Mouse (Mus musculus) liver, embryonic 15.5 days (tissue): Measurements from ENCODE around the gene Fkbp1a. TPM values are rescaled to one million over a fixed set of nuclear protein-coding genes. Genes with fewer than 3 reads are reported as not detected.

Experiments used
- ATAC-seq: fragments of 200-750 bp; cut with Nextera tagmentation; 2 replicates; pipeline ENCODE4 v1.8.0; 2017; ENCODE audit warnings: moderate number of reproducible peaks, mild to moderate bottlenecking, moderate library complexity; ENCODE audit not compliant: insufficient read depth
- H3K27ac ChIP-seq: fragments of 300-500 bp; sonication (generic); replicated peaks from 2 replicates; pipeline ENCODE4 v1.5.1; 2015; ENCODE audit warnings: mild to moderate bottlenecking, inconsistent platforms
- H3K27me3 ChIP-seq: fragments of 300-500 bp; sonication (generic); 2 replicates; pipeline ENCODE4 v1.6.1; 2015; ENCODE audit warnings: mild to moderate bottlenecking, inconsistent platforms
- H3K36me3 ChIP-seq: fragments of 300-500 bp; sonication (generic); replicated peaks from 2 replicates; pipeline ENCODE4 v1.6.1; 2015; ENCODE audit warnings: moderate library complexity, mild to moderate bottlenecking, inconsistent platforms
- H3K4me1 ChIP-seq: fragments of 300-500 bp; sonication (generic); replicated peaks from 2 replicates; pipeline ENCODE4 v1.6.1; 2015; ENCODE audit warnings: inconsistent platforms
- H3K4me2 ChIP-seq: fragments of 300-500 bp; sonication (generic); 2 replicates; pipeline ENCODE4 v1.6.1; 2015; ENCODE audit warnings: moderate library complexity, mild to moderate bottlenecking, inconsistent platforms
- H3K4me3 ChIP-seq: fragments of 300-500 bp; sonication (generic); replicated peaks from 2 replicates; pipeline ENCODE4 v1.5.1; 2015; ENCODE audit warnings: mild to moderate bottlenecking, inconsistent platforms
- H3K9ac ChIP-seq: fragments of 300-500 bp; sonication (generic); 2 replicates; pipeline ENCODE4 v1.6.1; 2015; ENCODE audit warnings: moderate library complexity, mild to moderate bottlenecking, inconsistent platforms
- H3K9me3 ChIP-seq: fragments of 300-500 bp; sonication (generic); replicated peaks from 2 replicates; pipeline ENCODE4 v1.6.1; 2016; ENCODE audit warnings: inconsistent platforms
- WGBS: fragments of 180-500 bp; shearing (Covaris S2); methylation state at CpG from one replicate; pipeline ENCODE4 v1.1.7; 2015; ENCODE audit warnings: mixed read lengths; ENCODE audit not compliant: insufficient replicate concordance; 5-methylcytosine and 5-hydroxymethylcytosine counted together
- polyA plus RNA-seq: library from polyadenylated mRNA; unstranded; fragments of >200 nt; fragmentation: Nextera tagmentation; extraction: Ambion mirVana; gene quantifications from 2 replicates; pipeline ENCODE4 v1.2.1, GENCODE M21; 2015

Gene Fkbp1a
- polyA plus RNA-seq, 1 experiment from 2014 or later: 126 TPM

- WGBS: 56% methylated on average over 1 of the region's 1 CpGs
- Histone ChIP-seq H3K4me3 (no peak overlapping the region), H3K9ac (no peak overlapping the region), H3K4me2 (no peak overlapping the region), H3K27ac (no peak overlapping the region), H3K36me3 (no peaks in the 10 kb centered on the region), H3K27me3 (no peaks in the 10 kb centered on the region), H3K9me3 (no peaks in the 10 kb centered on the region), H3K4me1 (peaks cover 13% of the 10 kb centered on the region; the same call in 1 of the 2 replicates)
- ATAC-seq: no peak
Observed at GRCm38 (mm10) chr2:151528066-151528465, 14.2 kb upstream of the Fkbp1a start.

- no peak overlapping the region for H3K4me2 ChIP-seq
- H3K27me3 ChIP-seq: no peaks in the 10 kb centered on the region
- no peaks in the 10 kb centered on the region for H3K36me3 ChIP-seq
- peaks cover 12% of the 10 kb centered on the region; the same call in 1 of the 2 replicates for H3K4me1 ChIP-seq
- ATAC-seq: no peak
- no peak overlapping the region for H3K9ac ChIP-seq
- no peak overlapping the region for H3K27ac ChIP-seq
- H3K4me3 ChIP-seq: no peak overlapping the region
- H3K9me3 ChIP-seq: no peaks in the 10 kb centered on the region
Observed at GRCm38 (mm10) chr2:151529169-151529568, 13.1 kb upstream of the Fkbp1a start.

- Histone ChIP-seq H3K4me1 (peaks cover 7% of the 10 kb centered on the region; the same call in 1 of the 2 replicates), H3K27me3 (no peaks in the 10 kb centered on the region), H3K9ac (no peak overlapping the region), H3K27ac (no peak overlapping the region), H3K4me2 (no peak overlapping the region), H3K36me3 (no peaks in the 10 kb centered on the region), H3K4me3 (no peak overlapping the region), H3K9me3 (no peaks in the 10 kb centered on the region)
- peak; percentile 25; the same call in 1 of the 2 replicates for ATAC-seq
- 11% methylated on average over 8 of the region's 8 CpGs for WGBS
Observed at GRCm38 (mm10) chr2:151530378-151531230, 11.7 kb upstream of the Fkbp1a start.

GRCm38 (mm10) chr2:151533632-151534031, 8.7 kb upstream of the Fkbp1a start:
- H3K4me1 ChIP-seq: peaks cover 7% of the 10 kb centered on the region
- H3K36me3 ChIP-seq: no peaks in the 10 kb centered on the region
- no peaks in the 10 kb centered on the region for H3K9me3 ChIP-seq
- no peak overlapping the region for H3K9ac ChIP-seq
- 33% methylated on average over 6 of the region's 6 CpGs for WGBS
- no peak for ATAC-seq
- no peak overlapping the region for H3K4me2 ChIP-seq
- H3K27ac ChIP-seq: no peak overlapping the region
- no peak overlapping the region for H3K4me3 ChIP-seq
- no peaks in the 10 kb centered on the region for H3K27me3 ChIP-seq

GRCm38 (mm10) chr2:151535961-151536617, 6.2 kb upstream of the Fkbp1a start:
- H3K4me2 ChIP-seq: no peak overlapping the region
- H3K27me3 ChIP-seq: no peaks in the 10 kb centered on the region
- no peak overlapping the region for H3K4me3 ChIP-seq
- ATAC-seq: peak; percentile 35; the same call in 1 of the 2 replicates
- no peaks in the 10 kb centered on the region for H3K36me3 ChIP-seq
- H3K4me1 ChIP-seq: no peaks in the 10 kb centered on the region; the same call in 1 of the 2 replicates
- H3K9ac ChIP-seq: no peak overlapping the region
- 5% methylated on average over 1 of the region's 1 CpGs for WGBS
- H3K27ac ChIP-seq: no peak overlapping the region
- no peaks in the 10 kb centered on the region for H3K9me3 ChIP-seq

GRCm38 (mm10) chr2:151536618-151536974, 5.7 kb upstream of the Fkbp1a start:
- H3K4me3 ChIP-seq: no peak overlapping the region
- H3K9me3 ChIP-seq: no peaks in the 10 kb centered on the region
- H3K4me2 ChIP-seq: no peak overlapping the region
- ATAC-seq: no peak
- no peaks in the 10 kb centered on the region for H3K36me3 ChIP-seq
- no peak overlapping the region for H3K9ac ChIP-seq
- WGBS: 36% methylated on average over 5 of the region's 5 CpGs
- no peak overlapping the region for H3K27ac ChIP-seq
- H3K27me3 ChIP-seq: no peaks in the 10 kb centered on the region
- H3K4me1 ChIP-seq: peaks cover 3% of the 10 kb centered on the region

GRCm38 (mm10) chr2:151538646-151539045, 3.6 kb upstream of the Fkbp1a start:
- no peak overlapping the region for H3K4me2 ChIP-seq
- WGBS: 47% methylated on average over 4 of the region's 4 CpGs
- no peaks in the 10 kb centered on the region for H3K9me3 ChIP-seq
- H3K36me3 ChIP-seq: no peaks in the 10 kb centered on the region
- peaks cover 23% of the 10 kb centered on the region for H3K4me1 ChIP-seq
- no peak overlapping the region for H3K4me3 ChIP-seq
- no peaks in the 10 kb centered on the region for H3K27me3 ChIP-seq
- no peak overlapping the region for H3K27ac ChIP-seq
- no peak for ATAC-seq
- H3K9ac ChIP-seq: no peak overlapping the region

GRCm38 (mm10) chr2:151543063-151543895, 996 bp downstream of the Fkbp1a start:
- Histone ChIP-seq H3K4me1 (peaks cover 42% of the 10 kb centered on the region), H3K27ac (peak overlapping the region; percentile 88), H3K4me2 (peak overlapping the region; percentile 96), H3K36me3 (0 out of 2 replicates have a peak, but pooled peaks cover 8% of the 10 kb centered on the region), H3K9me3 (no peaks in the 10 kb centered on the region), H3K4me3 (peak overlapping the region; percentile 79), H3K27me3 (no peaks in the 10 kb centered on the region), H3K9ac (peak overlapping the region; percentile 76)
- 3% methylated on average over 21 of the region's 21 CpGs for WGBS
- ATAC-seq: no peak

- Histone ChIP-seq H3K4me2 (no peak overlapping the region), H3K9me3 (no peaks in the 10 kb centered on the region), H3K36me3 (0 out of 2 replicates have a peak, but pooled peaks cover 8% of the 10 kb centered on the region), H3K27me3 (no peaks in the 10 kb centered on the region), H3K27ac (no peak overlapping the region), H3K9ac (no peak overlapping the region), H3K4me3 (no peak overlapping the region), H3K4me1 (peaks cover 42% of the 10 kb centered on the region)
- ATAC-seq: no peak
- WGBS: 56% methylated on average over 6 of the region's 6 CpGs
Observed at GRCm38 (mm10) chr2:151544673-151545072, 2.4 kb downstream of the Fkbp1a start.

- Histone ChIP-seq H3K4me2 (no peak overlapping the region), H3K27ac (no peak overlapping the region), H3K4me3 (no peak overlapping the region), H3K9me3 (no peaks in the 10 kb centered on the region), H3K4me1 (peaks cover 39% of the 10 kb centered on the region), H3K27me3 (no peaks in the 10 kb centered on the region), H3K9ac (no peak overlapping the region), H3K36me3 (peaks cover 20% of the 10 kb centered on the region)
- ATAC-seq: no peak
- WGBS: 62% methylated on average over 4 of the region's 4 CpGs
Observed at GRCm38 (mm10) chr2:151546571-151546970, 4.3 kb downstream of the Fkbp1a start.
